Mouse (Mus musculus) WW6 (cell line): ENCODE results near the gene Tspan15.

Experiments used
- DNase-seq: peaks from one replicate; pipeline ENCODE4 v3.0.0-alpha.2; 2013; ENCODE audit warnings: low read depth, low spot score

Gene Tspan15

DNA sequence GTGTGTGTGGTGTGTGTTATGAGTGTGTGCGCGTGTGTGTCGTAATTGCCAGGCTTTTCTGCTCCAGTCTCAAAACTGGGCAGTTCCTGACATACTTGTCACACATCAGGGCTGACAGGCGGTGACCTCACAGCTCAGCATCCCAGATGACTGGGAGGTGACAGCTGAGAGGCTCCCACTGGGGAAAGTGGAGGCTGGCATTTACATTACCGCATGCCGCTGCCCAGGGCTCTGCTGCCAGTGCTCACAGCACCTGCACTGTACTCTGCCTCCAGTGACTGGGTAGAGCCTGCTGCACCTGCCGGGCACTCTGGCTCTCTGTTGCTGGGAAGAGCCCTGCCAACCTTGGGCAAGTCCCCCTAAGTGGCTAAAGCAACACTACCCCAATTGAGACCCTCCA is 40.2 kb downstream of the Tspan15 start:
- no peak for DNase-seq

DNA sequence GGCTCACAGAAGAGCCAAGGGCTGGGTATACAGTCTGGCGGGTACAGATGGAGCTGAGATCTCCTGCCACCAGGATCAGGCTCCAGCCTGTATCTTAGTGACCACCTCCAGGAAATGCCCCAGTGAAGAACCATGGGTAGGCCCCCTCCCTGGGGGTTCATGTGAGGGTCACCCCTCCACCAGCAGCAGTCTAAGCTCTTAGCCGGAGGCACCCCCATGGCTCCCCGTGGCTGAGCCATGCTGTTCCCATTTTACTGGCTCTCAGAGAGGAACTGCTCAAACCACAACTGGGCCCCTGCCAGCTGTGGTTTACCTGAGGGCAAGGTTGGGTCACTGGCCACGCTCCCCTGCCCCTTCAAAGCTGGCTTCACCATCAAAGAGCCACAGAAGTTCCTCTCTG is 41.1 kb downstream of the Tspan15 start:
- DNase-seq = no peak

DNA sequence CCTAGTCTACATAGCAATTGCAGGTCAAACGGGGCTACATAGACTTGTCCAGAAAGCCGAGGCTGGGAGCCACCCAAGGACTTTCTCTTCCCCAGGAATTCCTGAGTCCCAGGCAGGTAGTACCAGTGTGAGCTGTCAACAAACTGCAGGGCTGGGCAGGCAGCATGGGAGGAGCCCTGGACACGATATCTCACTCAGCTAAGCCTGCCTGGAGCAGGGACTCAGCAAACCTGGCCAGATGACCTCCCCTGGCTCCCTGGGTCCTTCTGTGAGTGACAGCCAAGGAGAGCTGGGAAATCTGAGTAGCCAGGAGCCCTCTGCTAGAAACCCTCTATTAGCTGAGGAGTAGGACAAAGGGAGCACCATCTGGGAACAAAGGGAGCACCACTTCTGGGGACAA is 41.7 kb downstream of the Tspan15 start:
- DNase-seq = no peak

DNA sequence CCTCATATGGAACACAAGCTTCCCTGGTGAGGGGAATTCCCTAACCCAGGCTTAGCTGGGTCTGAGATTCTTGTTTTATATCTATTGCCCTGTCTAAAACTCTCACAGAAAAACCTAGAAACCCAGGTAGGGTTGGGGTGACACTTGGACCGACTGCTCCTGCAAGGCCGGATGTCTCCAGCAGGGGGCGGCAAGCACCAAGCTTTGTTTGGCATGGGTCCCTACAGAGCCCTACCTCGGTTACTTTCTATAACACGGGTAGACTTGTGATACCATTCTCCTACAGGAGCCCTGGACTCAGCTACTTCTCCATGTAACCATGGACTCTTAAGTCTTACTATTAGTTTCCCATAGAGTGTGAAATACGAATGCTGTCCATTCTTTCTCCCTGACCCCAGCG is 44.2 kb downstream of the Tspan15 start:
- DNase-seq = peak; percentile 39

DNA sequence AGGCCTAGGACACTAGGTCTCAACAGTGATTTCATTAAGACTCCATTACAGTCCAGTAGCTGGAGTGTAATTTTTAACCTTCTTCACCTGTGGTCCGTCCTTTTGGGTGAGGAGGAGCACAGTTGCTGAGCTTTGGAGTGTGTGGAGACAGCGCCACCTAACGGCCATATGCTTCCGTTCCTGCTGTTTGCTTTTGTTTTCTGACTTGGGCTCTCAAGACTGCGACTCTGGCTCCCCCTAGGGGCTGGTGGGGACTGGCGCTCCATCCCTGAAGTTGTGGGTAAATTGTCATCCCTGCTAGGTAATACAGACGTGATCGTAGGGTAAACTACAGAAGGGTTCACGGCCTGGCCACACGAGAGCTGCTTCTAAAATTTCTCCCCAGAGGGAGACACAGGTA is 48.0 kb downstream of the Tspan15 start:
- peak; percentile 87 for DNase-seq

DNA sequence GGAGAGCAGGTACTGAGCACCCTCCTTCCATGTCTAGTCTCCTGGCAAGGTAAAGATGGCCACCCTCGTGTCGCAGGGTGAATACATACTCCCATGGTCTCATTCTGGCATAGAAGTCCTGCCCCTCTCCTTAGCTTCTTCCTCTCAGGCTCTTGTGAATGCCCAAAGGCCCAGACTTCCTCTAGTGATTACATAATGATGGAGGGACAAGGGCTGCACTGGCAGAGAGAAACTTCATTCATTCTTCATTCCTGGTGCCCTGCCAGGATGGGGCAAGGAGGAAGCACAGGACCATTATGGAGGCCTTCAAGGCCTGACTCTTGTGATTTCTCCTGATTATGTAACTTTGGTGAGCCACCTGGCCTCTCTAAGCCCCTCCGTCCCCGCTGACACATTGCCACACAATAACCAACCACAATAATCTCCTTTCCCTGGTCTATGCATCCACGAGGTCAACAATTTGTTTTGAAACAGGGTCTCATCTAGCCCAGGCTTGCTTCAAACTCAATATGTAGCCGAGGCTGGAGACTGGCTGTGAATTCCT is 48.5 kb downstream of the Tspan15 start:
- no peak for DNase-seq

DNA sequence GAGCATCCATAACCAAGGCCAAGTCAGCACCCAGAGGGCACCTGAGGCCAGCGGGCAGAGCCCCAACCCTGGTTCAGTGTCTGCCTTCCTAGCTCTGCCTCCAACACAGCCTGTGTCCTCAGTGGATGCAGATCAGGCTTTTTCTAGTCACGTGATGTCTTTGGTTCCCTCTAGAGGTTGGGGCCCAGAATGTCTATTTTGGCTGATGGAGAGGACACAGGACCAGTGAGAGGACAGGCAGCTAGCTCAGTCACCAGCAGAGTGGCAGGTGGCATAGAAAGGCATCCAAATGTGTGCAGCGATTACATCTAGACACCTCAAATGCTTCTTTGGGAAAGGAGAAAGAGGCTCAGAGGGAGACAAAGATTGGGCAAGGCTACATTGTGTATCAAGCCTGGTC is 49.4 kb downstream of the Tspan15 start:
- no peak for DNase-seq

DNA sequence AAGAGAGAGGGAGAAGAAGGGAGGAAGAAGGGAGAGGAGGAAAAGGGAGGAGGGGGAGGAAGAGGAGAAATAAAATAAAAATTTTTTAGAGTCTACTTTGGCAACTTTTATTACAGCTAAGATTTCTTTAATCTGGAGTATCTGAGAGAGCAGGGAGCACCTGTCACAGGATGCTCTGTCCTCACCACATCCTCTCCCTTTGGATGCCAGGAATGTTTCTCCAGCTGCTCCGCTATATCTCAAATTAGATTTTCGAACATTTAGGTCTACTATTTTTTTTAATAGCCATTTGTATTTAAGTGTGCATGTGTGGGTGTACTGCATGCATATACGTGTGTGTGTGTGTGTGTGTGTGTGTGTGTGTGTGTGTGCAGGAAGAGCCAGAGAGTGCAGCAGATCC is 51.1 kb downstream of the Tspan15 start:
- no peak for DNase-seq

DNA sequence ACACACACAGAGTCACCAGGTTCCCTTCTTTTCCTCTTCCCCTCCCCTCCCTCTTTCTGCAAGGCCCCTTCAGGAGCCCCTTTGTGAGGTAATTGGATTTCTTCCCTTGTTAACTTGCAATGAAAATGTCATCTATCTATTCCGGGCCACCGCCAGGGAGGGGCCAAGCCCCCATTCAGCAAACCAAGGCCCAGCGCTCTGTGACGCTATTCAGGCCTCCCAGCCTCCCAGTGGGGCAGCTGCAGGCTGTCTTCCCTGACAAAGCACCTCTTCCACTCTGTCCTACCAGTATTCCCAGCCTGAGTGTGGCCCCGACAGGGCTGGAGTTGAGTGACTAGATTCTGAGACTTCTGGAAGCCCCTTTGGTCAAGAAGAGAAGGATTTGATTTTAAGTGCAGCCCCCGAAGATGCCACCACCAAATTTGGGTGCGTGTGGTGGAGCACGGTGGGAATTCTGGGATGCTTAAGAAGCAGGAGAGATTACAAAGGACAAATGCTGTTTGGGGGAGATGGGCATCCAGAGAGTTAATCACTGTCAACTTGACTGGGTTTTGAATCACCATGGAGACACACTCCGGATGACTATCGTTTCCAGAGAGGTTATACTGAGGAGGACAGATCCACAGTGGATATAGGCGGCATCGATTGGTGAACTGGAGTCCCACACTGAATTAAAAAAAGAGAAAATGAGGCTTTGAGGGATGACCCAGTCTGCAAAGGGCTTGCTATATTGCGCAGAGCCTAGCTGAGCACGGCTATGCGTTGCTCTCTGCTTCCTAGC is 56.3 kb downstream of the Tspan15 start:
- DNase-seq = no peak

DNA sequence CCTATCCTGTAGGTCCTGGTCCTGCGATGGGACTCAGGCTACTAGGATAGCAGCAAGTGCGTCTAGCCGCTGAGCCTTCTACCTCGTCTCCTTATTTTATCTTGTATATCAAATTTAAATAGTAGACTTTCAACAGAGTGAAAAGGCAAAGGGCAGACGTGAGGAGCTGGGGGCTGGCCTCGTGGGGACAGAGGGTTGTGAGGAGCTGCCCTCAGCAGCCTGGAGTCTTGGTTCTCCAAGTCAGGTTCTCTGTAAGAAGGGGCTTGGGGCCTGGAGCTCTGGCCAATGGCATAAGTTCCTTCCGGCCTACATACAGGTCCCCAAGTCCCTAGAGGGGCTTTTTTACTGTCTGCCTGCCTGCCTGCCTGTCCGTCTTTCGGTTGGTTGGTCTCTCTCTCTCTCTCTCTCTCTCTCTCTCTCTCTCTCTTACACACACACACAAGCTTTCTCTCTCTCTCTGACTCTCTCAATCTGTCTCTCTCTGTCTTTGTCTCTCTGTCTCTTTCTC is 57.1 kb downstream of the Tspan15 start:
- no peak for DNase-seq

DNA sequence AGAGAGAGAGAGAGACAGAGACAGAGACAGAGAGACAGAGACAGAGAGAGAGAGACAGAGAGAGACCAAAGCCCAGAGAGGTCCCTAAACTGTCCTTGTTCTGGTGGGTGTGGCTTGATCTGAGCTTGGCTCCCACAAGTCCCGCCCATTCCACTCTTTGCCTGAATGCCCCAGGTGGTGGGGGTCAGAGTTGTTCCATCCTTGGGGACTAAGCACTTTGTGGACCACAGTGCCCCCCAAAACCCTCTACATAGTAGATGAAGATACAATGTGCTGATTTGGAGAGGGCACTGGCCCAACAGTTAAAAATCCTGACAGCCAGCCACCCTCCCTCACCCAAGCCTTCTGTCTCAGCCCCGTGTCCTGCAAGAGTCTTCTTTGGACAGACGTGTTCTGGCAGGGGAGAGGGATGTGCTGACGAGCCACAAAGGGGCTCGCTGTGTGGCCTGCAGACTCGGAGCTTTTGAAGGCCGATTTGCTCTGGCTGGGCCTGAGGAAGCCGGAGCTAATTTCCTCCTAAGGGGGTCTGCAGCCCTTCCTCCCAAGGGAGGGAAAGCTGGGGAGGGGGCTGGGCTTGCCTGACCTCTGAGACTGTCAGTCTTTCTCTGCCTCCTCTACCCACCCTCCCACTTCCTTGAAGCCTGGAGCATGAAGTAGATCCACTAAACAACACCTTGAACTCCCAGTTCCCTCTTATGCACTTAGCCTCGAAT is 58.1 kb downstream of the Tspan15 start:
- DNase-seq = no peak

DNA sequence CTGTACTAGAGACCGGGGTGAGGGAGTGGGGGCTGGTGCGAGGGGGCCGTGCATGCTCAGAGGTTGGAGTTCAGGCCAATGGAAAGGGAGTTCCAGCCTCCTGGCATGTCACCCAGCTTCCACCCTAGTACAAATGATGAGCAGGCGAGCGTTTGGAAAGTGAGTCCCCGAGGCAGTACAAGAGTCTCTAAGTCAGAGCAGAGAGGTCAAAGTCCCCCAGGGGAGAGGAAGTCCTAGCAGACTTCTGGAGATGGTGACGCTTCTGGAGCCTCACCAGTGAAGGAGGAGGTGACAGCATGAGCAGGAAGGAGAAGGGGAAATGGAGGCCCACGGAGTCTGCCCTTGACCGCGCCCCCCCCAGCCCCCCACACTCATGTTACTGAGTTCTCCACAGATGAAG is 68.6 kb downstream of the Tspan15 start:
- DNase-seq = no peak

DNA sequence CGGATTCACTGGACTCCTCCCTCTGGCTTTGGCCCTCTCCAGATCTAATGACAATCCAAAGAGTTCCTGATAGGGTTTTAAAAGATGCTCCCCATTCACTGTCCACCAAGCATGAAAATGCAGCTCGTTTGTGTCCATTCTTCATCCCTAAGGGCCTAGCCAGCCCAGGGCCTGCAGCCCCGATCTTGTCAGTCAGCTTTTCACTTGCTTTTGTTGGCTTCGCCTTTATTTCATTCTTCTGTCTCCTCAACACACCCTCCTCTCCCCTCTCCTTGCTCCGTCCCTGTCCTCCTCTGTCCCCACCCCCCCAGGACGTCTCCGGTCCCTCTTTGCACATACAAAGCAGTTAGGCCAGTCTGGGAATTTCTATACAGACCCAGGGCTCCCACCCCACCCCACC is 81.1 kb downstream of the Tspan15 start:
- no peak for DNase-seq

DNA sequence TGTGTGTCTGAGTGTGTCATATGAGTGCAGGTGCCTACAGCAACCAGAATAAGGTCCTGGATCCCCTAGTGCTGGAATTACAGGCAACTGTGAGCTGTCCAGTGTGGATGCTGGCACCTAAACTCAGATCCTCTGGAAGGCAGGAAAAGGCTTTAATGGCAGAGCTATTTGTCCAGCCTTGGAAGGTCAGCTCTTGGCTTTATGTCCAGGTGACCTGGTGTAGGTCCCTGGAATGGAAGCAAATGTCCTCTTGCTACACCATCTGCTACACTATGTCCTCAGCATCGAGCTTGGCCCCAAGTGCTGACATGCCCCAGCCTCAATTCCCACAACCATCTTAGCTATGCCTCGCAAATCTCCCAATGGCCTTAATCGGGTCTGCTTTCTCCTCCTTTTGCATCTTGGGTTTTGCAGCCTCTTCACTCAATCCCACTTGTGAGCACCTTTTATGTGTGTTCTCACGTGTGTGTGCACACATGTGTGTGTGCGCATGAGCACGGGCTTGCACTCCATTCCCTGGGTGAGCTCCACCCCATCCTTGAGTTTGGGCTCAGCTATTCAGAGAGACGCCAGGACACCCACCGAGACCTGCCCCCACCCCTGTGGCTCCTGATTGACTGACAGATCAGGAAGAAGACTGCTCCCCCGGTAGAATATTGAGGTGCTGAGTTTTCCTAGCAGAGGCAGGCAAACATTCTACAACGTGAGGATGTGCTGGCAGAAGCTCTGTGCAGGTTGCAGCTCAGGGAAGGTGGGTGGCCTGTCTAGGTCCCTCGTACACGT is 83.4 kb downstream of the Tspan15 start:
- DNase-seq = no peak

DNA sequence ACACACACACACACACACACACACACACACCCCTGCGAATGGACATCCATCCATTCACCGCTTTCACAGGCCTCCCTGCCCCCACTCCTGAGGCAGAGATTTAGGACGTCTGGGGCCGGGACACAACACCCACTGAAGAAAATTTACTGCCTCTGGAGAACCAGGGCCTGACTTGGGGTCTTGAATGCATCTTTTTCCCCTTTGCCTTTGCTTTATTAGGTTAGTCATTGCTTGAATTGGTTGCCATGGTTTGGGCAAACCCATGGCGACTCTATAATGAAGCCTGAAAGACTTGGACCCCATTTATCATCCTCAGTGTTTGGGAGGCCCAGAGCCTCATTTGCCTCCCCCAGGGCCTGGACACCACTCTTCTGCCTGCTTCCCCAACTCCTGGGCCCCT is 85.1 kb downstream of the Tspan15 start:
- DNase-seq = no peak

DNA sequence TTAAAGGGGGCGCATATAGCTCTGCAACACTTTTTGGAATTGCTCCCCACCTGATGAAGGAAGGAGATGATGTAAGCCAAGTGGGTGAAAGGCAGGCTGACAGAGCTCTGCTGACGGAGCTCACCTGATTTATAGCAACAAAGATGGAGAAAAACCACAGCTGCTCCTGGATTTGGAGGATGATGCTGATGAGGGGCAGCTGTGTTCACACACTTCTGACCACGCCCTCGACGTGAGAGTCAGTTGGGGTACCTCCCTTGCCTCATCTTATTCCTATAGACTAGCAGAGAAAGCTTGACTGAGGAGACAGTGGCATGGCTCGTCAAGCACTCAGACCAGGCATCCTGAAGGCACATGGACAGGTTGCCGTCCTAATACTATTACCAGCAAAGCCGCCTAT is 87.2 kb downstream of the Tspan15 start, which contains the start of gene Fam241b:
Gene Fam241b (minus strand): TSS at position 101 of the 400 bp plus-strand sequence.
- no peak for DNase-seq

DNA sequence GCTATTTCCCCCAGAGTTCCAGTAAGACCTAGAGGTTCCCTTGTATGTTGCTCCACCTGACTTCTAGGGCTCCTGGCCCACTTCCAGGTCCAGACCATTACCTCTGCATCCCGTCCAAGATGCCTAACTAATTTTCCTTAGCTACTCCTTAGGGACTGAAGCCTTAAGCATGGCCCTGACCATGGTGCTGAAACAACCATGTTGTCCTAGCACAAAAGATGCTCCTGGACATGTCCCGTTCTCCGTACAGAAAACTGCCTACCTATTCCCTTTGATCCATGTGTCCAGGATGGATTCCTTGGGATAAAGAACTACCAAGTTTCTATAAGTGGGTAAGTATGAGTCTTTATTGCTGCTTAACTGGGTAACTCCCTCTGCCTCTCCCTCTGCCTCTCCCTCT is 93.0 kb downstream of the Tspan15 start:
- no peak for DNase-seq

DNA sequence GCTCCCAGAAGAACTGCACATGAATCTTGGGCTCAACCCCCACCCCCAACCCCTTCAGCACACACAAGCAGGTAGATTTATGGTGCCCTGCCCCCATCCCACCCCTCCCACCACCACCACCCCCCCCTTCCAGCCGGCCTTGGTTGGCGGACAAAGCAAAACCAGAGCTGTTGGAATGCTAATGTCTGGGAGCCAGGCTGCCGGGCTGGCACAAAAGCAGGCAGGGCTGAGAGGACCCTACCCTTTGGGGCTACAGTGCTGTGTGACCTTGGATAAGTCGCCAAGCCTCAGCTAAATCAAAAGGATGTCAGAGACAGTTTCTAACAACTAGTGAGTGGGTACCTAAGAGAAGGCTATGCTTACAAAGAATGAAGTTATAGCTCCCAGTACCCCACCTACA is 93.9 kb downstream of the Tspan15 start:
- no peak for DNase-seq

DNA sequence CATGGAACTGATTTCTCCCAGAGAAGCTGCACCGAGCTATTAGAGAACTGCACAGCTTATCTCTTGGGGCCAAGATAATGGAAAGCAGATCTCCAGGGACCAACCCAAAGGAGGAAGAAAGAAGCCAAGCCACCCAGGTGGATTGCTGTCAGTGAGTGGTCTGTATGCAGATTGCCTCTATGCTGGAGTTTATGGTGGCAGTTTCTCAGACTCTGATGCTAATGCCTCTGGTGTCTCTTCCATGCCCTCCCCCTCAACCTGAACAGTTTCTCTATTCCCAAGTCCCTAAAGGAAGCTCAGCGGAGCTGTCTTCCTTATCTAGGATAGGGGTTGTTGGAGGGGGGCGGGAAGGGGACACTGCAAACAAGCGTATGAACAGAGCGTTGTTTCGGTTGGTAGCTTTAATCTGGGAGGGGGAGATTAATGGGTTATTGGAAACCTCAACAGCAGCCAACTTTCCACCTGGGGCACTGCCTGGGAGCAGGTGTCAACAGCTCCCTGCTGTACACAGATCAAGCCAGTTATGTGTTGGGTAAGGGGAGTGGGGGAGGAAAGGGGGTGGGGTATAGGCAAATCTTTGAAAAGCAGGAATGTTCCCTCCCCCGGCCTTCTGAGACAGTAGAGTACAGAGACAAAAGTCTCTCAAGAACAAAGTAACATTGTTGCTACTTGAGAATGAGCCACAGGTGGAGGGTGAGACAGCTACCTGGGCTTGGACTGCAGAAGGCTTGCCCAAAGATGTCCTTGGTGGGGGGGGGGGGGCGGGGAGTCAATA is 95.2 kb downstream of the Tspan15 start:
- no peak for DNase-seq
